Mouse (Mus musculus) thymus, adult 2 months (tissue): ENCODE results near the gene Olfr988. TPM values are rescaled to one million over a fixed set of nuclear protein-coding genes. Genes with fewer than 3 reads are reported as not detected.
"Not testable (repeated sequence)": the region's sequence is repeated elsewhere in the genome, so short reads cannot be mapped to it uniquely, and the experiment has no call there.

ENCODE experiments used
- DNase-seq: peaks from one replicate; pipeline ENCODE4 v3.0.0; 2021
- H3K27ac ChIP-seq: fragments of 200-500 bp; 2 replicates; pipeline ENCODE4 v1.5.1; 2012; ENCODE audit warnings: low read length, control low read depth; ENCODE audit not compliant: control insufficient read depth, insufficient read depth
- H3K27me3 ChIP-seq: fragments of 200-500 bp; 2 replicates; pipeline ENCODE4 v1.6.1; 2012; ENCODE audit warnings: mild to moderate bottlenecking, low read length, moderate library complexity, mixed read lengths; ENCODE audit not compliant: control insufficient read depth, insufficient read depth
- H3K36me3 ChIP-seq: fragments of 200-500 bp; 2 replicates; pipeline ENCODE4 v1.6.1; 2012; ENCODE audit warnings: mild to moderate bottlenecking, low read length, moderate library complexity; ENCODE audit not compliant: control insufficient read depth, insufficient read depth
- H3K4me1 ChIP-seq: fragments of 200-500 bp; replicated peaks from 2 replicates; pipeline ENCODE4 v1.6.1; 2012; ENCODE audit warnings: low read length; ENCODE audit not compliant: control insufficient read depth, insufficient read depth
- H3K4me3 ChIP-seq: fragments of 200-500 bp; 2 replicates; pipeline ENCODE4 v1.5.1; 2012; ENCODE audit warnings: mild to moderate bottlenecking, low read length, control low read depth, moderate library complexity; ENCODE audit not compliant: control insufficient read depth, insufficient read depth
- CTCF ChIP-seq: fragments of 200-500 bp; IDR thresholded peaks from 2 replicates; pipeline ENCODE4 v1.5.1; 2012; ENCODE audit warnings: mild to moderate bottlenecking, control low read depth, low read length, moderate library complexity, borderline replicate concordance; ENCODE audit not compliant: control insufficient read depth, poor library complexity, insufficient read depth; ENCODE audit errors: extremely low read depth
- POLR2A ChIP-seq: fragments of 200-500 bp; IDR thresholded peaks from 2 replicates; pipeline ENCODE4 v1.6.1; 2012; ENCODE audit warnings: mild to moderate bottlenecking, low read length, control low read depth, moderate library complexity; ENCODE audit not compliant: control insufficient read depth, poor library complexity, insufficient read depth; ENCODE audit errors: extremely low read depth
- WGBS: fragments of 180-500 bp; shearing (Covaris S2); methylation state at CpG from one replicate; pipeline ENCODE4 v1.1.7; 2018; 5-methylcytosine and 5-hydroxymethylcytosine counted together
- polyA plus RNA-seq: library from polyadenylated mRNA; depleted of rRNA; stranded (reverse); fragments of >200 nt; gene quantifications from 2 replicates; pipeline ENCODE4 v1.2.3, GENCODE M21; 2012; rRNA removed

The Olfr988 gene
- polyA plus RNA-seq, result not detected in 2 replicates

GRCm38 (mm10) chr2:85363127-85363526 lies at the start of gene Olfr988:
TSS of gene Olfr988 (minus strand) at chr2:85363227.
- not testable (repeated sequence) for H3K4me1 ChIP-seq, H3K27ac ChIP-seq, H3K27me3 ChIP-seq, H3K4me3 ChIP-seq, H3K36me3 ChIP-seq, DNase-seq

- Histone ChIP-seq H3K4me3 (no peak within 1 kb of the TSS), H3K4me1 (no peaks in the 10 kb centered on the region), H3K36me3 (no peaks in the 10 kb centered on the region), H3K27ac (no peak within 1 kb of the TSS), H3K27me3 (no peaks in the 10 kb centered on the region)
- TF ChIP-seq CTCF, result no peak
- TF ChIP-seq POLR2A, result no peak
- DNase-seq, result no peak
- WGBS, result 58% methylated on average over 2 of the region's 2 CpGs
Measured at GRCm38 (mm10) chr2:85409369-85409768, 46.3 kb upstream of the Olfr988 start, which contains the start of gene Olfr992. TSS of gene Olfr992 (minus strand) at chr2:85409469.

- H3K27ac ChIP-seq, result no peak overlapping the region
- WGBS, result 57% methylated on average over 7 of the region's 7 CpGs
- no peaks in the 10 kb centered on the region for H3K36me3 ChIP-seq
- DNase-seq, result no peak
- TF ChIP-seq CTCF, result no peak
- TF ChIP-seq POLR2A, result no peak
- no peak overlapping the region for H3K4me3 ChIP-seq
- H3K27me3 ChIP-seq, result no peaks in the 10 kb centered on the region
- H3K4me1 ChIP-seq, result no peaks in the 10 kb centered on the region
Measured at GRCm38 (mm10) chr2:85339972-85340371, 23.1 kb downstream of the Olfr988 start.

- H3K27ac ChIP-seq, DNase-seq, H3K4me1 ChIP-seq, H3K27me3 ChIP-seq, H3K36me3 ChIP-seq, H3K4me3 ChIP-seq: not testable (repeated sequence)
Measured at GRCm38 (mm10) chr2:85339215-85339614, 23.8 kb downstream of the Olfr988 start, which contains the start of gene Olfr987. TSS of gene Olfr987 (minus strand) at chr2:85339315.

GRCm38 (mm10) chr2:85319106-85319505 lies 43.9 kb downstream of the Olfr988 start:
- no peak for DNase-seq
- H3K4me1 ChIP-seq, result no peaks in the 10 kb centered on the region
- WGBS, result 92% methylated on average over 1 of the region's 1 CpGs

More at GRCm38 (mm10) chr2:85319106-85319505, 43.9 kb downstream of the Olfr988 start:
- no peak overlapping the region for H3K4me3 ChIP-seq
- no peak overlapping the region for H3K27ac ChIP-seq
- TF ChIP-seq CTCF (no peak), POLR2A (no peak)
- H3K36me3 ChIP-seq, result no peaks in the 10 kb centered on the region
- H3K27me3 ChIP-seq, result no peaks in the 10 kb centered on the region

Other genes starting within 250 kb of the Olfr988 start
- 4.1 and 4.5 TPM in 2 replicates for gene Aplnr, start 227.0 kb downstream of the Olfr988 start, polyA plus RNA-seq
- gene Lrrc55, start 166.0 kb downstream of the Olfr988 start, polyA plus RNA-seq, result 0.48 and 0.50 TPM in 2 replicates
- gene Olfr987, start 23.9 kb downstream of the Olfr988 start, polyA plus RNA-seq, result not detected in 2 replicates
- gene Olfr992, start 46.2 kb upstream of the Olfr988 start, polyA plus RNA-seq, result not detected in 2 replicates
- gene Olfr993, start 51.6 kb upstream of the Olfr988 start, polyA plus RNA-seq, result not detected in 2 replicates
- gene Olfr994, start 73.2 kb upstream of the Olfr988 start, polyA plus RNA-seq, result not detected in 2 replicates
- not detected in 2 replicates for gene Olfr995, start 80.4 kb upstream of the Olfr988 start, polyA plus RNA-seq
- 1.3 and 1.9 TPM in 2 replicates for gene 4833423E24Rik, start 155.8 kb upstream of the Olfr988 start, polyA plus RNA-seq
- not detected in 2 replicates for gene Olfr996, start 216.0 kb upstream of the Olfr988 start, polyA plus RNA-seq
- not detected in 2 replicates for gene Olfr998, start 225.7 kb upstream of the Olfr988 start, polyA plus RNA-seq
- gene Olfr1000, start 248.7 kb upstream of the Olfr988 start, polyA plus RNA-seq, result not detected in 2 replicates